Mouse (Mus musculus) ES-Bruce4 (cell line): ENCODE results near the gene Mbd5.

Experiments
- CTCF ChIP-seq: IDR thresholded peaks from one replicate; pipeline ENCODE4 v1.8.1; 2011; ENCODE audit warnings: low read depth, low read length
- EP300 ChIP-seq: IDR thresholded peaks from 2 replicates; pipeline ENCODE4 v1.6.1; 2011; ENCODE audit warnings: low read depth, low read length; ENCODE audit not compliant: insufficient read depth

DNA sequence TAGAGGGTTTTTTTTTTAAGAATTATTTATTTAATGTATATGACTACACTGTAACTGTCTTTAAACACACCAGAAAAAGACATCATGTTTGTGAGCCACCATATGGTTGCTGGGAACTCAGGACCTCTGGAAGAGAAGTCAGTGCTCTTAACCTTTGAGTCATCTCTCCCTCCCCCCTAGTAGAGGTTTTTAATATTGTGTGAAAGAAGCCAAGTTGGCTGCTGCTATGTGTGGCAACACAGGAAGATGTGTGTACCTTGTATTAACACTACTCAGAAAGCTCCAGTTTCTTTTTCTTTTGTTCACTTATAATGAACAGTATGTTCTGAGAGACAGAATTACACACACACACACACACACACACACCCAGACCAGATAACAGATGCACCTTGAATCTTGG lies 334.3 kb downstream of the Mbd5 start:
- no peak for TF ChIP-seq CTCF
- TF ChIP-seq EP300: no peak
